Mouse (Mus musculus) heart, postnatal 14 days (tissue): ENCODE data around the gene Kmt2e. TPM values are rescaled to one million over a fixed set of nuclear protein-coding genes. Genes with fewer than 3 reads are reported as not detected.
A peak's percentile ranks its signal among the peaks of the same experiment; 100 is the strongest.
"Not testable (repeated sequence)": the region's sequence is repeated elsewhere in the genome, so short reads cannot be mapped to it uniquely, and the experiment has no call there.

Experiments
- DNase-seq, 2 experiments: peaks; one replicate each; pipeline ENCODE4 v3.0.0; 2021 to 2022
- intact Hi-C: fragments of 180-260 bp; cut with DNase I; formaldehyde crosslinking; loops from one replicate; pipeline ENCODE4 v1.15.1; 2025
- total RNA-seq, 2 experiments: library from RNA; stranded (reverse); gene quantifications; 2 replicates each; pipeline ENCODE4 v1.2.3; 2021

Kmt2e gene
- total RNA-seq, 2 experiments from 2014 or later, result 54.3 to 56.7 TPM

DNA sequence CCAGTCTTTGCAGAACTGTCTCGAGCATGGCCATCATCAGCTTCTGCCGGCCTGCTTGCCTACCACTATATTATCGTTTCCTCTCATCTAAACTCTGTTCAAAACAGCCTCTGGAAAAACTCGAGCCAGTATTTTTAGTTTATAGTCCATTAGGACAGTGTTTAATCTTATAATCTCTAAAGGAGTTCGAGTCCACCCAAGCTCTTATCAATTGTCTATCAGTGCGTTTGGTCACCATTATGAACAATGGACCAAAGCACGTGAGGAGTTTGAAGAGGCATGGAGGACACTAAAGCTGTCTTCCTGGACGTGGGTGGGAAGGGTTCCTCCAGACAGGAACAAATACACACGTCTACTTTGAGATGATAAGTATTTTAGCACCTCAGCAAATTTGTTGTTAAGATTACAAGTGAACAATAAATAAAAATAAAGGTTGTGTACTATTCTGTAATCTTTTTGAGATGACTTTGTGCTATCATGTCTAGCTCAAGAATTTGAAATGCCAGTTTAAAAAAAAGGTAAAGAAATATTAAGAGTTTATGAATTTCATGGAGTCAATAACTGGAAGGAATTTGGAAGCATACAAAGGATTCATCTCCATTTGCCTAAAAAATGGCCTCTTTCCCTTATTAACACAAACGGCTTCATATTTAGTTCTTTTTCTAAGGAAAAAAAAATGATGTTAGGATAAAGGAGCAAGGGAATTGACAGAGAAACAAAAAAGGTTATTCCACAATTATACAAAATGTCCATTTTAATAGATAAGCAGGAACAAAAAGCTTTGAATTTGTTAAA, 3.0 kb upstream of the Kmt2e start:
- intact Hi-C loops, result no loop called here

DNA sequence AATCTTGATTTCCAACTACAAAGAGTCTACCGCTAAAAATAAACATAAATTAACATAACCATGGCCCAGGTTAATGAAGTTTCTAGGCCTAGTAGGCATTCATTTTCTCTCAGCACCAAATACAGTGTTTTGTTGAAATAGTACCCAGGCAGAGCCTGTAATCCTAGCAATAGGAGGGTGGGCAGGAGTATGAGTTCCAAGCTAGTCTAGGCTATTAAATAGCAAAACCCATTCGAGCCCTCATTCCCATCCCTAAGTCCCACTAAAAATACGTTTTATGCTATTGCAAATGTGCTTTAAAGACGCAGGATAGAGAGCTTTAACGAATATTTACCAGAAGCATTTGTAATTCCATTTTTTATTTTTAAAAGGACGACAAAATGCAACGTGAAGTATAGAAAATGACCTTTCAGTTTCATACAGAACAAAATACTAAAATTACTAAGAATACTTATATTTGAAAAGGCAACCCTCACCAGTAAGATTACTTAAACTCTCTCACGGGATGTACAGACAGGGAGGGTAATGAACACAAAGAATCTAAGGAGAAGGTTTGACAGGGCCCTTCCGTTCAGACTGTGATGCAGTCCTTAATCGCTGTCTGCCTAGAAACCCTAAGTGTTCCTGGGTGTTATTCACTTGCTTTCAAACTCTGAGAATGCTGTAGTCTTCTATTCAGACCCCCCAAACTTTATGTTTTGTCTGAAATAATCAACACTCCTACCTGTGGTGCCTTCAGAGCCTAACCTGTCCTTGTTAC, 2.1 kb upstream of the Kmt2e start:
- intact Hi-C loops, result loop anchor here (1.0 kb wide), 1 partner anchor 12 kb away; no protein-coding TSS in a partner anchor

More for the DNA sequence above, 3.0 kb upstream of the Kmt2e start:
- DNase-seq, result no peak

DNA sequence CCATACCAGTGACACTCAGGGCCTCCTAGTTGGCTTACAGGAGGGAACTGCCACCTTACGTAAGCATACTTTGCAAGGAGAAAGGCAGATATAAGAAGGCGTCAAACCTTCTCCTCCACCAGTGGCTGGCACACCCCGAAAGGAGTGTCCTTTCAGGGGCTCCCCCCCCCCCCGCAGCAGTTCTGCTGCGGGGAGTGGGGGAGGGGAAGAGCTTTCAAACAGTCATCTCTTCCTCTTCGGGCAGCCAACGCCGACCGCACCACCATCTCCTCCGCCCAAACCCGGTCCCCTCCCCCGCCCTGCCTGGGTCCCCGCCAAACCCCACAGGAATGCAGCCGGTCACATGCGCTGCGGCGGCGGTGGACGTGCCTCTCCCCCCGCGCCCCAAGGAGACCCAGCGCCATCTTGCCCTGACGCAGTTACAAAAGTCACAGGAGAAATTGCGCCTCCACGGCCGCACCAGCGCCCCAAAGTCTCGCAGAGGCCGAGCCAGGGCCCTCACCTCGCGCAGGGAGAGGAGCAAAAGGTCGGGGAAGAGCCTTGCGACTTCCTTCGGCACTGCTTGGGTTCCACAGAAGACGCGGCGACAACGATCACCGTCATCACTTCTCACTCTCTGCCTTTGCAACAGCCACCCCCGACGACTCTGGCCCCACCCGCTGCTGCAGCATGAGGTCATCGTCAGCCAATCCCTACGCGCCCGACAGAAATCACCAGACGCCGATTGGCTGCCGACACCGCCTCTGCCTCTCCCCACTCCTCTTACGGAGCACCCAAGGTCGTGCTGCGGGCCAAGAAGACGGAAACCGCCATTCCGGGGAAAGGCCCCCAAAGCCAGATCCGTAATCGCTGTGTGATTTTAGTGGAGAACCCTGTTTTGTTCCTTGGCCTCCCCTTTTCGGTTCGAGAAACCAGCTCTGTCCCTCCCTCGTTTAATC, 1.3 kb upstream of the Kmt2e start:
- intact Hi-C loops, result loop anchor here (1.0 kb wide), 1 partner anchor 13 kb away; no protein-coding TSS in a partner anchor
- DNase-seq, result peak; percentile 98 to 99

More for the DNA sequence above, 2.1 kb upstream of the Kmt2e start:
- DNase-seq, result no peak

DNA sequence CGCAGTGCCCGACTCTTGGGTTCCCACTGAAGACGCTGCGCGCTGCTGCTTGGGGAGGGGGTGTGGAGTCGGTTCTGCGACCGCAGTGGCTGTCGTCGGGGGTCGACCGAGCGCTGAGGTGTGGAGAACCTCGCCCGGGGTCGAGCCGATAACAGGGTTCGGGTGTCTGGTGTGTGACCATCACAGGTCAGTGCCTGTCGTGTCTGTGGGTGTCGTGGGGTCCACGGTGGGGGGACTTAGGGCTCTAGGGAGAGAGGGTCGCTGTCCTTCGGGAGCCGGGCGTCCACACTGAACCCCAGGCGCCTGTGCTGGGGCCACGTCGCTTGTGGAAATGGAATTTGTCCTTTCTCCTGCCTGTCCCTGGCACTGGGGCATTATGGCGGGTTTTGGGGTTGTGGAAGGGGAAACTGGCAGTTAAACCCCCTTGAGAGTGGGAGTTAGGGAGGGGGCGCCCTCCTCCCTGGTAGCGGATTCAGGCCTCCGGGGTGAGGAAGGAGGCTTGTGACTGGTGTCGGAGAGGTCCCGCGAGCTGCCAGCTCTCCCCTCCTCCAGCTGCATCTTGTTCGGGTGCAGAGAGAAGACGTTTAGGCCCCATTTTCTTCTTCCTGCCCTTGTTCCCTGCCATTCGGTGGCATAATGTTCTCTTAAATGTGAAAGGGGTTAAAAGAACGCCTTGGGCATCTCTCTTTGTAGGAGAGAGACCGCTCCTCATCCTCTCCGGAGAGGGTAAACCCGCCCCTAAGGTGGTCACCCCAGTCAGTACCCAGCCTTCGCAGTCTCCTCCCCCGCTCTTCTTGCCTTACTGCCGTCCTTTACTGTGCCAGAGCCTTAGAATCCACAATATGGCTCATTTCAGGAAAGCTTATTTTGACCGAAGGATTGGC, 599 bp downstream of the Kmt2e start:
- intact Hi-C loops, result loop anchor here (5.0 kb wide), 1 partner anchor 37 kb away; no protein-coding TSS in a partner anchor
- peak; percentile 61 to 63 for DNase-seq

DNA sequence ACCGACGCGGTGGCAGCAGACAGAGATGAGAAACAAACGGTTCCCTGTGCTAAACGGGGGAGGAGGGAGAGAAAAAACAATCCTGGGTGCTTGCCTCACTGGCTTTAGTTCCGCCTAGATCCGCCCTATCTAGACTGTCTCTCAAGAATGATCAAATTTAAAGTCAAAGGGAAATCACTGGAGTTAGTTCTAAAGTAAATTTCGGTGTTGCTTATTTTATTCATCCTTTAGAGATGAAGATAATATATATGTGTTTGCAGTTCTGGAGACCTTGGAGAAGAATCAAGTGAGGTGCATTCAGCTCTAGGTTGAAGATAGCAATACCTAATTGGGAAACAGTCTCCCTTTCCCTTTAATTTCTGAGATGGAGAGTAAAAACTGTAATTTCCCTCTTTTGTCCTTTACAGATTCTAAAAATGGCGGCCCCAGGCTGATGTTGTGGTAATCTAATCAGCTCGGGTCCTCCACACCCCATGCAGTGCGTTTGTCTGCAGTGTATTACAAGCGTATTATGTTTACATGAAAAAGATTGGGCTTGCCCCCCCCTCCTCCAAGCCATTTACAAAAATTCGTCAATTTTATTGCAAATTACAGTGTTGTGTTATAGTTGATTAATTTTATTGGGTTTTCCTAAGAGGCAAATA, 1.4 kb downstream of the Kmt2e start:
- DNase-seq, result no peak
- intact Hi-C loops, result loop anchor here (2.0 to 5.0 kb wide), 2 partner anchors 19 to 37 kb away; no protein-coding TSS in a partner anchor

DNA sequence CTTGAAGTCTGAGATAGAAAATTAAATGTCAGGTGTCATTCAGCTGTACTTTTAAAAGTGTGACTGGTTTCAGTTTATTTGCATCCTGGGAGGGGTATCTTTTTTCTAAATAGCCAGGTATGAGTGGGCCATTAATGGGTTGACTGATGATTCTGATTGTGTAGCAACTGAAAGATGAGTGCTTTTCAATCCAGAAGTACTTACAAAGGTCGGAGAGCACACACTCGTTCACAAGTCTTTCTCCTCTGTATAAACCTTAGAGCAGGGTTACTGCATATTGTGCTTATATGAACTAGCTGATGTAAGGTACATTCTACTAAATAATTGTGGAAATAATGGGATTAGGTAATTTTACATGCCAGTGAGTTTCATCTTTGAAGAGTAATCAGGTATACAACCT, 2.5 kb downstream of the Kmt2e start:
- intact Hi-C loops, result loop anchor here (2.0 to 5.0 kb wide), 2 partner anchors 18 to 36 kb away; no protein-coding TSS in a partner anchor
- DNase-seq, result no peak

DNA sequence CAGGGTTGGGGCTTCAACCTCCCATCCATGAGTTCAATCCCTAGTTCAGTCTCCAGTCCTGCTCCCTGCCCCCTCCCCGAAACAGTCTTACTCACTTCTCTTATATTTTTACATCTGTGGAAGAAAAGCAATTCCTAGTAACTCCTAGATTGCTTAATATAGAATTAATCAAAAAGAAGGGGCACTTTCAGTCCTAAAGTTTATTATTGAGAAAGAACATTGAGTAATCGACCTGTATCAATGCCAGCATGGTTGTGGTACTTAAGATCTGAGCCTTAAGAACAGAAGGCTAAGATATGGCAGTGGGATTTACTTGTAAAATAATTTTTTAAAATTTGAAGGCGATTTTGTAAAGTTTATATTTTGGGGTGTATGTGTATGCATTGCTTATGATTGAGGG, 5.6 kb downstream of the Kmt2e start:
- intact Hi-C loops, result loop anchor here (5.0 kb wide), 1 partner anchor 32 kb away; no protein-coding TSS in a partner anchor
- no peak for DNase-seq

DNA sequence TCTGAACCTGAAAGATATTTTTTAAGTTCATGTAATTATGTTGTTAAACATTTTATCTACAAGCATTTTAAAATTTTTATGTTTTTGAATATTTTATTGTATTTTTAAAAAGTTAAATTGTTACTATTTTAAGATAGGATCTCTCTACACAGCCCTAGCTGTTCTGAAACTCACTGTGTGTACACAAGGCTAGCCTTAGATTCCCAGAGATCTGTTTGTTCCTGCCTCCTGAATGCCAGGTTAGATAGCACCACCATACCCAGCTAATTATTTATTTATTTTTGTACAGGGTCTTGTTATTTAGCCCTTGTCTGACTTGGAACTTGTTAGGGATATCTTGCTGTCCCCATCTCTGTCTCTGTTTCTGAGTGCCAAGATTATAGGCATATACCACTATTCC, 6.3 kb downstream of the Kmt2e start:
- intact Hi-C loops, result no loop called here
- DNase-seq, result no peak

DNA sequence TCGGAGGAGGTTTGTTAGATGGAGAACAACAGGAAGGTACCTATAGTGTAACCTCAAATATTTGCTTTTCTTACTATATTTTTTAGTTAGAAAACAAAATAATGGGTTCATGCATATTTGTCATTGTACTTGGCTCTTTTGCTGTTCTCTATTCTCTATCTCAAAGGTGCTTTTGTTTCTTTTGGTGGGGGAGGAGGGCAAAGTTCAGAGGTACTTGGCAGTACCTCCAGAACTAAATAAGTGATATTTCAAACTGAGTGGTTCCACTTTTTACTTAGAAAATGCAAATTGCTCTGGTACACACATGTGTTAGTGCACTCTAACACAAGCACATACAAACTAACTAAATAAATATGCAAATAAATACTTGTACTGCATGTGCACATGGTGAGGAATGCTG, 7.7 kb downstream of the Kmt2e start:
- intact Hi-C loops, result no loop called here

DNA sequence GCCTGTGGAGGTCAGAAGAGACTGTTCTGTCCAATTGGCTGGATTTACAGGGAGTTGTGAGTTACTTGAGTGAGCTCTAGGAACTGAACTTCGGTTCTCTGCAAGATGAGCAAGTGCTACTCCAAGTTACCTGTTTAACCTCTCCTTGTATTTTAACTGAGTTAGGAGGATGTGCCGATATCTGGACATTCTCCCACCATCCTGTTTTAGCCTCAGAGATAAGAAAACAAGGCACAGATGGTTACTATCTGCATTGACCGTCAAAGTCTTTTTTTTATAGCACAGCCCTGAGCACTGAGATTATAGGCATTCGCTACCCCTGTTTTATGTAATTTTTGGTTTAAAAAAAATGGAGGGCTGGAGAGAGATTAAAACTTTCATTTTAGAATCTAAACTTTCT, 10.2 kb downstream of the Kmt2e start:
- no peak for DNase-seq
- intact Hi-C loops, result no loop called here

More for the DNA sequence above, 7.7 kb downstream of the Kmt2e start:
- DNase-seq, result no peak

DNA sequence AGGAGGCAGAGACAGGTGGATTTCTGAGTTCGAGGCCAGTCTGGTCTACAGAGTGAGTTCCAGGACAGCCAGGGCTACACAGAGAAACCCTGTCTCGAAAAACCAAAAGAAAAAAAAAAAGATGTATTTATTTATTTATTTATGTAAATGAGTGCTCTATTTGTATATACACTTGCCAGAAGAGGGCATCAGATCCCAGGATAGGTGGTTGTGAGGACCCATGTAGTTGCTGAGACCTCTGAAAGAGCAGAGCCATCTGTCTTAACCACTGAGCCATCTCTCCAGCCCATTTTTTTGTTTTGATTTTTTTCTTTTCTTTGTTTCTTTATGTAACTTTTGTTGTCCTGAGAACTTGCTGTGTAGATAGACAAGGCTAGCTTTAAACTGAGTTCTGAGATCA, 19.3 kb downstream of the Kmt2e start:
- DNase-seq, intact Hi-C loops: not testable (repeated sequence)

DNA sequence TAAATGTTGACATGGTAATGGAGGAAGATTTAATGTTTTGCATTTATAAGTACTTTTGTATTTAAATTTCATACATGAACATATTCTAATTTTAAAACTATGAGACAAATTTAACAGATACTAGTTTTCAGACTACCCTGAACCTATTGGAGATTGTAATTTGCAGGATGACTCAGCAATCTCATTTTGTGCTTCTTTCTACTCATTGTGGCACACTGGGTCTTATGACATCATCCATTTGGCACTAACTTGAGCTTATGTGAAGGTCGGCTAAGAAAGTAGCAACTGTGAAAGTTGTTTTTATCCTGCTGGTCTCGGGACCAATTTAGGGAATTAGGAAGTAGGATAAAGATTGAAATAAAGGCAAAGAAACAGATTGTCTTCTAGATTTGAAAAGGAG, 27.4 kb downstream of the Kmt2e start:
- intact Hi-C loops, result no loop called here
- DNase-seq, result no peak

DNA sequence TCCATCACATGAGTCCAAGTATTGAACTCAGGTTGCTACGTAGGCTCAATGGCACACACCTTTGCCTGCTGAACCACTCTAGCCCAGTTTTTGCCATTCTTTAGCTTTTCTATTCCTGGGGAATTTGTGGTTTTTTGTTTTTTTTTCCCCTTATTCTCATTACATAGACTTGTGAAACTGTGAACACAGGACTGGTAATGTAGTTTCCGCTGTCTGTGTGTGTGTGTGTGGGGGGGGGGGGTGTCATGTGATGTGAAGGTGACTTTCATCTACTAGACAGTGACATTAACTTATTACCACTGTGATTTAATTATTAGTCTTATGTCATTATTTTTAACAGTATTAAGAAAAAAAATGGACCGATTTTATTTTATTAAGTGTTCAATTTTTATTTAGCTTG, 30.0 kb downstream of the Kmt2e start:
- DNase-seq, result no peak
- intact Hi-C loops, result no loop called here

DNA sequence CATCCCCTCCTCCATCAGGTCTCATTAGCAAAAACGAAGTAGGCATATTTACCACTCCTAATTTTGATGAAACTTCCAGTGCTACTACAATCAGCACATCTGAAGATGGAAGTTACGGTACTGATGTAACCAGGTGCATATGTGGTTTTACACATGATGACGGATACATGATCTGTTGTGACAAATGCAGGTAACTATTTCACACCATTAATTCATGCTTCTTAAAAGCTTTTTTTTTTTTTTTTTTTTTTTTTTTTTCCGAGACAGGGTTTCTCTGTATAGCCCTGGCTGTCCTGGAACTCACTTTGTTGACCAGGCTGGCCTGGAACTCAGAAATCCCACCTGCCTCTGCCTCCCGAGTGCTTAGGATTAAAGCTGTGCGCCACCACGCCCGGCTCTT, 30.5 kb downstream of the Kmt2e start:
- DNase-seq, result no peak
- intact Hi-C loops, result loop anchor here (5.0 kb wide), 1 partner anchor 38 kb away; no protein-coding TSS in a partner anchor

DNA sequence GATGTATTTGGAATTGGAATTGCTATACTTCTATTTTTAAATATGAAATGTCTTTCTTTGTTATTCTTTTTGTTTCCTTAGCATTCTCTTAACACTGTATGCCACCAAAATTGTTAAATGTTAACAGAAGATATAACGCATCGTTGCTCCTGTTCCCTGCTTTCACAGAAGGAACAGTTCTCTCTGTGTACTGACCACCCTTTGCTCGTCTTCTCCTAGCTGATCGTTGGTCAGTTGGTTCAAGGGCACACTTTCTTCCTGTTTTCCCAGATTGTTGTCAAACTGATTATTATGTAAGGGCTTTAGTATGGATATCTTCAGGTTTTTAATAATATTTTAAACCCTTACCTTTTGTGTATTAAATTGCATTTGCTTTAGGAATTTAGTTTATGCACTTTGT, 32.3 kb downstream of the Kmt2e start:
- intact Hi-C loops, result loop anchor here (5.0 kb wide), 1 partner anchor 36 kb away; no protein-coding TSS in a partner anchor
- DNase-seq, result no peak

DNA sequence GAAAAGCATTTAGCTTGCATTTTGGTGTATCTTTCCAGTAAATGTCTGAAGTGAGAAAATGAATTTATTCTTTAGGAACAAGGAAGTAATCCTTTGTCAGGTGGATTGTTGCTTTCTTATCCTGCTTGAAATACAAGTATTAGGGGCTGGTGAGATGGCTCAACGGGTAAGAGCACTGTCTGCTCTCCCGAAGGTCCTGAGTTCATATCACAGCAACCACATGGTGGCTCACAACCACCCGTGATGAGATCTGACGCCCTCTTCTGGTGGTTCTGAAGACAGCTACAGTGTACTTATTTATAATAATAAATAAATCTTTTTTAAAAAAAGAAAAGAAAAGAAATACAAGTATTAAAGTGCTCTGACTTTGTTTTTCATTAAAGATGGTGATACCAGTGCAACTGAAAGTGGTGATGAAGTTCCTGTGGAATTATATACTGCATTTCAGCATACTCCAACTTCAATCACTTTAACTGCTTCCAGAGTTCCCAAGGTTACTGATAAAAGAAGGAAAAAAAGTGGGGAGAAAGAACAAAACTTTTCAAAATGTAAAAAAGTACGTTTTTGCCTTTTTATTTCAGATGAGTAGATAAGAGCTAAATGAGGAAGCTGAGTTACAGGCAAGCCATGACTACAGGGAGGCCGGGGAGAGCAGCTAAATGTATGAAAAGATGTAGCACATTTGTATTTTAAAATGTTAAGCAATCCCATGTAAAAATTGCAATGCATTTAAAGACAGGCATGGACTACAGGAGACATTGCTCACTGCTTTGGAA, 39.0 kb downstream of the Kmt2e start:
- intact Hi-C loops, result loop anchor here (5.0 to 10.0 kb wide), 3 partner anchors 36 to 188 kb away; no protein-coding TSS in a partner anchor
- no peak for DNase-seq

DNA sequence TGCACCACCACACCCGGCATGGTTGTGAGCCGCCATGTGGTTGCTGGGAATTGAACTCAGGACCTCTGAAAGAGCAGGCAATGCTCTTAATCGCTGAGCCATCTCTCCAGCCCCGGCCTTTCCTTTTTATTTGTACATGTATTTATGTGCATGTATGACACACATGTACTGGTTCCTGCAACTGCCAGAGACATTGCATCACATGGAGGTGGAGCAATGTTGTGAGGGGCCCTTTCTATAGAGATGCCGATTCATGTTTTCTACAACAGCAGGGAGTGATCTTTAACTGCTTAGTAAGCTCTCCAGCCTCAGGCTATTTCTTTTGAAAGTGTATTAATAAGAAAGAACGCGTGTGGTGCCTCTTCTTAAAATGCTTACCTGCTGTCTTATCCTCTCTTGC, 49.6 kb downstream of the Kmt2e start:
- DNase-seq, result no peak
- intact Hi-C loops, result no loop called here

DNA sequence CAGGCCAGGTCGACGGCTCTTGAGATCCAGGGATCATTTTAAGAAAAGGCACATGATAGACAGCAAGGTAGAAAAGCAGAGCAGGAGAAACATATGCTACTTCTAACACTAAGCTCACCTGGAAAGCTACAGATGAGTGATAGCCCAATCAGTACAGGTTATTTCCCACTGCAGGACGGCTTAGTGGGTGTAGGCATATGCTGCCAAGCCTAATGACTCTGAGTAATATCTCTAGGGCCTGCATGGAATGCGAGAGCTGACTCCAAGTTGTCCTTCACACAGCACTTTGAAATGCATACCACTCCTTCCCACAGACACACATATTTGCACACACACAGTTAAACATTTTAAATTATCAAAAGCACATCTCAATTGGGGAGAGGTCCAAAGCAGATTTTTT, 55.0 kb downstream of the Kmt2e start:
- intact Hi-C loops, result no loop called here

More for the DNA sequence above, 55.0 kb downstream of the Kmt2e start:
- no peak for DNase-seq
